Mouse (Mus musculus) C2C12 (cell line): ENCODE data around the gene Trio. TPM values are rescaled to one million over a fixed set of nuclear protein-coding genes. Genes with fewer than 3 reads are reported as not detected.

Experiments
- H3K27me3 ChIP-seq: one replicate; pipeline ENCODE4 v1.6.1; 2011; ENCODE audit not compliant: control insufficient read depth, insufficient read depth, insufficient read length
- H3K36me3 ChIP-seq: one replicate; pipeline ENCODE4 v1.6.1; 2011; ENCODE audit not compliant: control insufficient read depth, insufficient read depth
- H3K4me3 ChIP-seq: one replicate; pipeline ENCODE4 v1.5.1; 2011; ENCODE audit warnings: mild to moderate bottlenecking, control low read depth; ENCODE audit not compliant: poor library complexity, insufficient read depth, severe bottlenecking
- H3K79me2 ChIP-seq: one replicate; pipeline ENCODE4 v1.6.1; 2011; ENCODE audit not compliant: control insufficient read depth, insufficient read depth
- H3K79me3 ChIP-seq: one replicate; pipeline ENCODE4 v1.6.1; 2011; ENCODE audit warnings: low read depth, control low read depth
- H3ac ChIP-seq: one replicate; pipeline ENCODE3; 2011; ENCODE audit warnings: low read depth; ENCODE audit not compliant: control insufficient read depth, insufficient read length
- CEBPB ChIP-seq: IDR thresholded peaks from one replicate; pipeline ENCODE4 v1.6.1; 2011; ENCODE audit warnings: low read depth, mild to moderate bottlenecking, control low read depth, moderate library complexity
- CTCF ChIP-seq: IDR thresholded peaks from one replicate; pipeline ENCODE4 v1.5.1; 2011; ENCODE audit not compliant: control insufficient read depth, insufficient read depth, insufficient read length
- FOSL1 ChIP-seq: IDR thresholded peaks from one replicate; pipeline ENCODE4 v1.8.0; 2011; ENCODE audit warnings: mild to moderate bottlenecking, low read length; ENCODE audit not compliant: poor library complexity, insufficient read depth, severe bottlenecking
- MAX ChIP-seq: IDR thresholded peaks from one replicate; pipeline ENCODE4 v1.6.1; 2011; ENCODE audit warnings: mild to moderate bottlenecking, control low read depth
- MYOD1 ChIP-seq: IDR thresholded peaks from one replicate; pipeline ENCODE4 v1.6.1; 2011; ENCODE audit warnings: low read depth; ENCODE audit not compliant: control insufficient read depth, insufficient read length
- MYOG ChIP-seq: IDR thresholded peaks from one replicate; pipeline ENCODE4 v1.6.1; 2011; ENCODE audit not compliant: control insufficient read depth, insufficient read length; ENCODE audit errors: extremely low read depth
- USF1 ChIP-seq: IDR thresholded peaks from one replicate; pipeline ENCODE4 v1.6.1; 2011; ENCODE audit warnings: low read depth, mild to moderate bottlenecking, control low read depth, moderate library complexity
- polyA plus RNA-seq: library from polyadenylated mRNA; unstranded; fragments of >200 nt; fragmentation: generic; extraction: Trizol; gene quantifications from one replicate; pipeline ENCODE4 v1.2.1, GENCODE M21; 2012; ENCODE audit warnings: missing spikeins

Trio gene
- polyA plus RNA-seq, 1 experiment: 26.2 TPM

DNA sequence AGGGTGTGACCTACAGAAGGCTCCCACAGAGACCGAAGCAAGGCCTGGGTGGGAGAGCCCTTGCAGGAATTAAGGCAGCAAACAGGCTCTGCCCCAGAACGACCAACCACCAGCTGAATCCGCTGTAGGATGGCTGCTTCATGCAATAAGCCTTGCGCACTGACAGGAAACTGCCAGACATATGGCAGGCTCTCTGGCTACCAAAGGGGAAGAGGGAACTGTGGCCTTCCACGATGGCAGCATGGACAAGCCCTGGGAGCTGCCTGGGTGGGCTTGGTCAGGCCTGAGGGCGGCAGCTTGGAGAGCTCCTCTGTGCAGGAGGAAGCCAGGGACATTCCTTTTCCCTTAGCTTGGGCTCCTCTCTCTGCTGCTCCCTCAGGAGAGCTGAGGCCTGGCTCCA, 159.6 kb downstream of the Trio start:
- Histone ChIP-seq H3K4me3 (no peak overlapping the region), H3ac (no peak overlapping the region), H3K79me3 (no peaks in the 10 kb centered on the region), H3K27me3 (no peaks in the 10 kb centered on the region), H3K79me2 (peaks cover 8% of the 10 kb centered on the region), H3K36me3 (peaks cover 90% of the 10 kb centered on the region)
- no peak for TF ChIP-seq CTCF
- no peak for TF ChIP-seq FOSL1
- no peak for TF ChIP-seq MYOG
- TF ChIP-seq MAX: no peak
- no peak for TF ChIP-seq CEBPB
- no peak for TF ChIP-seq MYOD1
- no peak for TF ChIP-seq USF1

DNA sequence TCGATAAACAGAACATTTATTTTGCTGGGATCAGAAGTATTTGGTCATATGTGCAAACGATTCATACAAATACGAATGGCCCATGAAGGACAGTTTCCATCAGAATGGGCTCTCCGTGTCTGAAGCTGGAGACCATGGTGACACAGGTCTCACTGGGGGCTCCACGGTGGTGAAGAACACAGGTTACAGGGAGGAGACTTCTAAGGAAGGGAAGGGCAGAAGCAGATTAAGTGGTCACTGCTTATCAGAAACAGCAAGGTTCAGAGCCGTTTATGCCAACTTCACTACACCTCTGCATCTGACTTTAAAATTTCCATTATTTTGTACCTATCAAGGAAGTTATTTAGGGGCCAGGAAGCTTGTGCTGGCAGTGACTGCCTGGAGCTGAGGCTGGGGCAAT, 161.3 kb downstream of the Trio start:
- Histone ChIP-seq H3K79me3 (no peaks in the 10 kb centered on the region), H3K79me2 (peaks cover 4% of the 10 kb centered on the region), H3K36me3 (peaks cover 83% of the 10 kb centered on the region), H3K27me3 (no peaks in the 10 kb centered on the region), H3K4me3 (no peak overlapping the region), H3ac (no peak overlapping the region)
- no peak for TF ChIP-seq CTCF
- TF ChIP-seq CEBPB: no peak
- TF ChIP-seq MAX: no peak
- TF ChIP-seq FOSL1: no peak
- TF ChIP-seq MYOD1: no peak
- no peak for TF ChIP-seq USF1
- TF ChIP-seq MYOG: no peak

DNA sequence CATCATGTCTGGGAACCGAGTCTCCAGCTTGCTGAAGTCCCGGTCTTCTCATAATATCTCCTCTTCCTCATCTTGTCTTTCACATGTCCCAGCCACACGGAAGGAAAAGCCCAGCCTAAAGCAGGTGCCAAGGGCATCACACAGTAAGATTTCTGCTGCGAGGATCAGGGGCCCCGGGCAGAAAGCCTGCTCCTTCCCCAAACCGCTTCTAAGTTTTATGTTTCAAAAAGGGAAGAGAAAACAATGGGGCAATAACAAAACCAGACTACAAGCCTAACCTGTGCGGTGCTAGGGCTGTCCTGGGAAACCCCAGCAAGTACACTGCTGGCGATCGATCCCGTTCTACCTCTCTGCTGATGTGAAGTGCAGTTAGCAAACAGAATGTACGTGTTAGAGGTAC, 162.7 kb downstream of the Trio start:
- H3K79me2 ChIP-seq: no peaks in the 10 kb centered on the region
- no peaks in the 10 kb centered on the region for H3K27me3 ChIP-seq
- H3K4me3 ChIP-seq: no peak overlapping the region
- no peak overlapping the region for H3ac ChIP-seq
- no peaks in the 10 kb centered on the region for H3K79me3 ChIP-seq
- H3K36me3 ChIP-seq: peaks cover 71% of the 10 kb centered on the region
- TF ChIP-seq MYOG (no peak), USF1 (no peak), FOSL1 (no peak)

DNA sequence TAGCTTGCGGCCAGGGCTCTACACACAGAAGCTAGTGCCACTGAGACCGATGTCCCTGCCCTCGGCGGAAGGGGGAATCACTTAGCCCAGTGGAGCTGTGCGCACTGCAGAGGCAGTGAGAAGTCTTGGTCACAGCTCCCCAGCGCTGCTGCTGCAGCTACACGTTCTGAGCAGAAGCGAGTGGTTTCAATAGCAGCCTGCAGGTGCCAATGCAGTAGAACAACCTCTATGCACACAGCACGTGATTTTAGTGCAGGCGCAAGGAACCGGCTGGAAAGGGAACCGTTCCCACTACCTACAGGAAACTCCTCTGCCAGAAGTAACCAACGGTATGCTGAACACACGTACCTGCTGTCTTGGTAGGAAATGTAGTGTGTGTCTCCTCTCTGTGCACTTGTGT, 165.2 kb downstream of the Trio start:
- no peak for TF ChIP-seq MYOG
- TF ChIP-seq CTCF: no peak
- TF ChIP-seq CEBPB: no peak
- no peak for TF ChIP-seq FOSL1
- TF ChIP-seq USF1: no peak
- no peak for TF ChIP-seq MYOD1
- TF ChIP-seq MAX: no peak
- Histone ChIP-seq H3K79me2 (no peaks in the 10 kb centered on the region), H3ac (no peak overlapping the region), H3K27me3 (no peaks in the 10 kb centered on the region), H3K36me3 (peaks cover 75% of the 10 kb centered on the region), H3K4me3 (no peak overlapping the region), H3K79me3 (no peaks in the 10 kb centered on the region)

DNA sequence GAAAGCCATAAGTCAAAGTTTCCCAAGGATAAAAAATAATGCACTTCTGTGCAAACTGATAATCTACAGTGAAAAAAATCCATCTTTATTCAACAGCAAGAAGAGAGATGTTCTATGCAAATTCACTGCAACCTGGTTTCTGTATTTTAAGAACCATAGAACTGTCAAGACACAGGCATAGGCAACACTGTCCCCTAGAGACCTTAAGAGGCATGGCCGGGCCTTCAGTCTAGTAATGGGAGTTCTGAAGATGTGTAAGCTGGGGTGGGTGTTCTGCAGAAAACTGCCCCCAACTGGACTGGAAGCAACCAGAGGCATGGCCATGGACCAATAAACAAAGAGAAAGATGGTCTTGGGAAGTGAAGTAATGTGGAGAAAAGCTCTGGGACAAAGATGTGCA, 166.1 kb downstream of the Trio start:
- no peak for TF ChIP-seq CTCF
- no peak for TF ChIP-seq USF1
- no peak for TF ChIP-seq MAX
- no peak for TF ChIP-seq MYOD1
- no peak for TF ChIP-seq CEBPB
- TF ChIP-seq FOSL1: no peak
- no peak for TF ChIP-seq MYOG
- Histone ChIP-seq H3K36me3 (peaks cover 75% of the 10 kb centered on the region), H3K79me2 (no peaks in the 10 kb centered on the region), H3K4me3 (no peak overlapping the region), H3K27me3 (no peaks in the 10 kb centered on the region), H3ac (no peak overlapping the region), H3K79me3 (no peaks in the 10 kb centered on the region)

GRCm38 (mm10) chr15:27859115-27859514, 166.5 kb downstream of the Trio start:
- peaks cover 75% of the 10 kb centered on the region for H3K36me3 ChIP-seq
- no peaks in the 10 kb centered on the region for H3K79me2 ChIP-seq
- H3ac ChIP-seq: no peak overlapping the region
- no peaks in the 10 kb centered on the region for H3K79me3 ChIP-seq
- H3K27me3 ChIP-seq: no peaks in the 10 kb centered on the region
- no peak for TF ChIP-seq MAX
- no peak for TF ChIP-seq USF1
- no peak for TF ChIP-seq CTCF
- no peak for TF ChIP-seq MYOD1
- TF ChIP-seq MYOG: no peak
- no peak for TF ChIP-seq FOSL1
- H3K4me3 ChIP-seq: no peak overlapping the region
